Mouse (Mus musculus): ENCODE measurements at regions not wholly inside any gene's neighbourhood (a gene's known extent, or its start where the extent isn't known, plus 50 kb on each side); places are given as distances from the start of the nearest gene placed in this dataset.

DNA sequence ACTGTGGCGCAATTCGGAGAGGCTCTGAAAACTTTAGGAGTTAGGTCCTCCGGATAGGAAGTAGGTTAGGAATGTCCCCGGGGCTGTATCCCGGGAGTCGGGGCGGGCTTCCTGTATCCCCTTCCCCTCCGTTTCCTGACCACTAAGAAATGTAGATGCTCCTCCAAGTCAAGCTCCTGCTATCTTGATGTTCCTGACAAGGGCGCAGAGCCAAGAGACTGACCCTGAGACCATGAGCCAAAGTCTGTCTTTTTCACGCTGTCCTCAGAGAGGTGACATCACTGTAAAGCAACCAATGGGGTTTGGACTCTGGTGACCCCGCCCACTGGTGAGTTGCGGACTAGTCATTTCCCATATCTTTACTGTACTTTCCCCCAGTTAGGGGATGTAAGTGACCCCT lies 51.8 kb upstream of the Rgma start:
- Histone ChIP-seq H3K4me1 (ENCODE audit: insufficient read depth) (peaks cover 18% of the 10 kb centered on the region), H3K9me3 (ENCODE audit: low read depth, low read length) (no peaks in the 10 kb centered on the region), H3K4me3 (ENCODE audit: low read depth, low read length) (peak overlapping the region; percentile 10; the same call in 1 of the 2 replicates), H3K36me3 (ENCODE audit: insufficient read depth) (no peaks in the 10 kb centered on the region), H3K9ac (no peak overlapping the region), H3K4me2 (peak overlapping the region; percentile 50), H3K27me3 (ENCODE audit: insufficient read depth, low read length) (no peaks in the 10 kb centered on the region), H3K27ac (ENCODE audit: low read depth) (no peak overlapping the region)
- TF ChIP-seq CTCF (IDR thresholded peaks at IDR 0.05; ENCODE audit: low read depth) = no peak
- WGBS = 25% methylated on average over 12 of the region's 12 CpGs
- ATAC-seq (ENCODE audit: insufficient read depth) (peak; percentile 29; the same call in 1 of the 2 replicates), DNase-seq (peak; percentile 60)

DNA sequence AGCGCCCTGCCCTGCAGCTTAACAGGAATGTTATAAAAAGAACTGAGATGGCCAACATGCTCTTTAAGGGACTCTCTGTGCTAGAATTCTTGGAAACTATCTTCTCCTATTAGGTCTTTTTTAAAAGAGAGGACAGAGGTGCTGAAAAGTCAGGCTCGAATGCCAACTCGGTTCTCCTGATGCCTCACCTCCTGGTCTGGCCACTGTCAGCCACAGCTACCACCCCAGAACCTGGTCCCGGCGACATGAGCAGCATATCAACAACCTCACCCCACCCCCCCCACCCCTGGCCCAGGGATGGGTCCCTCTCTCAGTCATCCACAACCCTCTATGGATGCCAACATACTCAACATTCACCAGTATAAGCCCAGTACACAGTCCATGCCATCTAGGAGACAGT lies 49.8 kb upstream of the Rgma start:
- no peak overlapping the region for H3K4me3 ChIP-seq (ENCODE audit: low read depth, low read length)
- H3K27ac ChIP-seq (ENCODE audit: low read depth) = no peak overlapping the region
- whole genome bisulfite sequencing = 83% methylated on average over 5 of the region's 5 CpGs
- no peak overlapping the region for H3K4me2 ChIP-seq
- H3K4me1 ChIP-seq (ENCODE audit: insufficient read depth) = peaks cover 20% of the 10 kb centered on the region
- DNase-seq (no peak), ATAC-seq (ENCODE audit: insufficient read depth) (no peak)
- H3K27me3 ChIP-seq (ENCODE audit: insufficient read depth, low read length) = no peaks in the 10 kb centered on the region
- H3K36me3 ChIP-seq (ENCODE audit: insufficient read depth) = no peaks in the 10 kb centered on the region
- no peak overlapping the region for H3K9ac ChIP-seq
- no peaks in the 10 kb centered on the region for H3K9me3 ChIP-seq (ENCODE audit: low read depth, low read length)
- no peak for TF ChIP-seq CTCF (IDR thresholded peaks at IDR 0.05; ENCODE audit: low read depth)

Data from lung, embryonic 14.5 days (tissue).